Mouse (Mus musculus): ENCODE measurements around the gene Cenpb. TPM values are rescaled to one million over a fixed set of nuclear protein-coding genes. Genes with fewer than 3 reads are reported as not detected.
"Not testable (repeated sequence)": the region's sequence is repeated elsewhere in the genome, so short reads cannot be mapped to it uniquely, and the experiment has no call there.

Gene Cenpb
- 16.0 and 16.9 TPM in 2 replicates for polyA plus RNA-seq (2015; fragmentation: Nextera tagmentation; extraction: Ambion mirVana)

GRCm38 (mm10) chr2:131179990-131180587 lies at the start of gene Cenpb:
Gene Cenpb, minus strand, starts transcription at chr2:131180067.
- Histone ChIP-seq H3K4me1 (replicated peaks; ENCODE audit: control insufficient read depth, insufficient read depth, low read length) (peaks cover 31% of the 10 kb centered on the region), H3K9ac (replicated peaks; ENCODE audit: low read depth, low read length) (peak within 1 kb of the TSS; percentile 96), H3K4me2 (ENCODE audit: low read length) (peak within 1 kb of the TSS; percentile 97), H3K4me3 (replicated peaks; ENCODE audit: low read length) (peak within 1 kb of the TSS; percentile 81), H3K27me3 (replicated peaks; ENCODE audit: control insufficient read depth, insufficient read depth, low read length) (no peaks in the 10 kb centered on the region), H3K36me3 (ENCODE audit: control insufficient read depth, insufficient read depth) (no peaks in the 10 kb centered on the region), H3K9me3 (ENCODE audit: control insufficient read depth, low read length) (no peaks in the 10 kb centered on the region), H3K27ac (ENCODE audit: low read length) (peak within 1 kb of the TSS; percentile 94)
- 2% methylated on average over 52 of the region's 57 CpGs for WGBS
- peak; percentile 86 for ATAC-seq

- 87% methylated on average over 3 of the region's 3 CpGs for WGBS
- H3K4me3 ChIP-seq (replicated peaks; ENCODE audit: low read length): no peak overlapping the region
- no peaks in the 10 kb centered on the region for H3K9me3 ChIP-seq (ENCODE audit: control insufficient read depth, low read length)
- H3K9ac ChIP-seq (replicated peaks; ENCODE audit: low read depth, low read length): no peak overlapping the region
- H3K4me1 ChIP-seq (replicated peaks; ENCODE audit: control insufficient read depth, insufficient read depth, low read length): no peaks in the 10 kb centered on the region
- H3K4me2 ChIP-seq (ENCODE audit: low read length): no peak overlapping the region
- ATAC-seq: no peak
- H3K36me3 ChIP-seq (ENCODE audit: control insufficient read depth, insufficient read depth): no peaks in the 10 kb centered on the region
- no peaks in the 10 kb centered on the region for H3K27me3 ChIP-seq (replicated peaks; ENCODE audit: control insufficient read depth, insufficient read depth, low read length)
- H3K27ac ChIP-seq (ENCODE audit: low read length): no peak overlapping the region
These were observed 47.4 kb upstream of the Cenpb start for GRCm38 (mm10) chr2:131227243-131227642.

- ATAC-seq; H3K4me2 ChIP-seq (ENCODE audit: low read length); H3K9ac ChIP-seq (replicated peaks; ENCODE audit: low read depth, low read length); H3K27ac ChIP-seq (ENCODE audit: low read length); H3K27me3 ChIP-seq (replicated peaks; ENCODE audit: control insufficient read depth, insufficient read depth, low read length); H3K4me1 ChIP-seq (replicated peaks; ENCODE audit: control insufficient read depth, insufficient read depth, low read length); H3K9me3 ChIP-seq (ENCODE audit: control insufficient read depth, low read length); H3K4me3 ChIP-seq (replicated peaks; ENCODE audit: low read length); H3K36me3 ChIP-seq (ENCODE audit: control insufficient read depth, insufficient read depth): not testable (repeated sequence)
- 84% methylated on average over 2 of the region's 2 CpGs for WGBS
These were observed 46.8 kb upstream of the Cenpb start for GRCm38 (mm10) chr2:131226669-131227068.

- ATAC-seq: no peak
- WGBS: 82% methylated on average over 6 of the region's 6 CpGs
- no peak overlapping the region for H3K9ac ChIP-seq (replicated peaks; ENCODE audit: low read depth, low read length)
- H3K27ac ChIP-seq (ENCODE audit: low read length): no peak overlapping the region
- no peaks in the 10 kb centered on the region for H3K4me1 ChIP-seq (replicated peaks; ENCODE audit: control insufficient read depth, insufficient read depth, low read length)
- H3K4me2 ChIP-seq (ENCODE audit: low read length): no peak overlapping the region
- H3K4me3 ChIP-seq (replicated peaks; ENCODE audit: low read length): no peak overlapping the region
- H3K27me3 ChIP-seq (replicated peaks; ENCODE audit: control insufficient read depth, insufficient read depth, low read length): no peaks in the 10 kb centered on the region
- no peaks in the 10 kb centered on the region for H3K9me3 ChIP-seq (ENCODE audit: control insufficient read depth, low read length)
- no peaks in the 10 kb centered on the region for H3K36me3 ChIP-seq (ENCODE audit: control insufficient read depth, insufficient read depth)
These were observed 45.3 kb upstream of the Cenpb start for GRCm38 (mm10) chr2:131225178-131225577.

GRCm38 (mm10) chr2:131223569-131223968 lies 43.7 kb upstream of the Cenpb start:
- ATAC-seq: no peak
- H3K4me2 ChIP-seq (ENCODE audit: low read length): no peak overlapping the region
- H3K27ac ChIP-seq (ENCODE audit: low read length): no peak overlapping the region
- no peak overlapping the region for H3K4me3 ChIP-seq (replicated peaks; ENCODE audit: low read length)
- H3K36me3 ChIP-seq (ENCODE audit: control insufficient read depth, insufficient read depth): no peaks in the 10 kb centered on the region
- WGBS: 88% methylated on average over 1 of the region's 1 CpGs
- H3K9me3 ChIP-seq (ENCODE audit: control insufficient read depth, low read length): no peaks in the 10 kb centered on the region
- H3K4me1 ChIP-seq (replicated peaks; ENCODE audit: control insufficient read depth, insufficient read depth, low read length): no peaks in the 10 kb centered on the region
- H3K9ac ChIP-seq (replicated peaks; ENCODE audit: low read depth, low read length): no peak overlapping the region
- H3K27me3 ChIP-seq (replicated peaks; ENCODE audit: control insufficient read depth, insufficient read depth, low read length): no peaks in the 10 kb centered on the region

- H3K9me3 ChIP-seq (ENCODE audit: control insufficient read depth, low read length): no peaks in the 10 kb centered on the region
- H3K4me2 ChIP-seq (ENCODE audit: low read length): no peak overlapping the region
- H3K4me3 ChIP-seq (replicated peaks; ENCODE audit: low read length): no peak overlapping the region
- WGBS: 63% methylated on average over 5 of the region's 5 CpGs
- no peaks in the 10 kb centered on the region for H3K4me1 ChIP-seq (replicated peaks; ENCODE audit: control insufficient read depth, insufficient read depth, low read length)
- ATAC-seq: no peak
- H3K27ac ChIP-seq (ENCODE audit: low read length): no peak overlapping the region
- H3K27me3 ChIP-seq (replicated peaks; ENCODE audit: control insufficient read depth, insufficient read depth, low read length): no peaks in the 10 kb centered on the region
- H3K36me3 ChIP-seq (ENCODE audit: control insufficient read depth, insufficient read depth): no peaks in the 10 kb centered on the region
- no peak overlapping the region for H3K9ac ChIP-seq (replicated peaks; ENCODE audit: low read depth, low read length)
These were observed 42.7 kb upstream of the Cenpb start for GRCm38 (mm10) chr2:131222562-131222961.

GRCm38 (mm10) chr2:131221853-131222515 lies 42.1 kb upstream of the Cenpb start:
- 87% methylated on average over 3 of the region's 3 CpGs for WGBS
- no peak for ATAC-seq
- H3K4me1 ChIP-seq (replicated peaks; ENCODE audit: control insufficient read depth, insufficient read depth, low read length): no peaks in the 10 kb centered on the region
- H3K9ac ChIP-seq (replicated peaks; ENCODE audit: low read depth, low read length): no peak overlapping the region
- H3K27ac ChIP-seq (ENCODE audit: low read length): no peak overlapping the region
- no peak overlapping the region for H3K4me2 ChIP-seq (ENCODE audit: low read length)
- no peaks in the 10 kb centered on the region for H3K36me3 ChIP-seq (ENCODE audit: control insufficient read depth, insufficient read depth)
- H3K4me3 ChIP-seq (replicated peaks; ENCODE audit: low read length): no peak overlapping the region
- H3K27me3 ChIP-seq (replicated peaks; ENCODE audit: control insufficient read depth, insufficient read depth, low read length): no peaks in the 10 kb centered on the region
- H3K9me3 ChIP-seq (ENCODE audit: control insufficient read depth, low read length): no peaks in the 10 kb centered on the region

- WGBS: 78% methylated on average over 4 of the region's 4 CpGs
- Histone ChIP-seq H3K9ac (replicated peaks; ENCODE audit: low read depth, low read length) (no peak overlapping the region), H3K4me2 (ENCODE audit: low read length) (no peak overlapping the region), H3K27ac (ENCODE audit: low read length) (no peak overlapping the region), H3K9me3 (ENCODE audit: control insufficient read depth, low read length) (no peaks in the 10 kb centered on the region), H3K4me3 (replicated peaks; ENCODE audit: low read length) (no peak overlapping the region), H3K27me3 (replicated peaks; ENCODE audit: control insufficient read depth, insufficient read depth, low read length) (no peaks in the 10 kb centered on the region), H3K4me1 (replicated peaks; ENCODE audit: control insufficient read depth, insufficient read depth, low read length) (no peaks in the 10 kb centered on the region), H3K36me3 (ENCODE audit: control insufficient read depth, insufficient read depth) (no peaks in the 10 kb centered on the region)
- no peak for ATAC-seq
These were observed 40.2 kb upstream of the Cenpb start for GRCm38 (mm10) chr2:131220030-131220429.

GRCm38 (mm10) chr2:131215941-131216858 lies 36.3 kb upstream of the Cenpb start:
- 89% methylated on average over 7 of the region's 7 CpGs for WGBS
- Histone ChIP-seq H3K4me1 (replicated peaks; ENCODE audit: control insufficient read depth, insufficient read depth, low read length) (peaks cover 2% of the 10 kb centered on the region), H3K4me2 (ENCODE audit: low read length) (no peak overlapping the region), H3K9ac (replicated peaks; ENCODE audit: low read depth, low read length) (no peak overlapping the region), H3K36me3 (ENCODE audit: control insufficient read depth, insufficient read depth) (0 out of 2 replicates have a peak, but pooled peaks cover 2% of the 10 kb centered on the region), H3K9me3 (ENCODE audit: control insufficient read depth, low read length) (no peaks in the 10 kb centered on the region), H3K27me3 (replicated peaks; ENCODE audit: control insufficient read depth, insufficient read depth, low read length) (no peaks in the 10 kb centered on the region), H3K27ac (ENCODE audit: low read length) (no peak overlapping the region), H3K4me3 (replicated peaks; ENCODE audit: low read length) (no peak overlapping the region)
- ATAC-seq: no peak
